Mouse (Mus musculus) hindbrain, embryonic 10.5 days (tissue): Measurements from ENCODE around the gene Kpna4. TPM values are rescaled to one million over a fixed set of nuclear protein-coding genes. Genes with fewer than 3 reads are reported as not detected.

Source experiments
- DNase-seq: peaks from one replicate; pipeline ENCODE4 v3.0.0-alpha.2; 2017; ENCODE audit warnings: low spot score
- H3K27ac ChIP-seq: fragments of 300-500 bp; sonication (generic); 2 replicates; pipeline ENCODE4 v1.5.1; 2016; ENCODE audit warnings: mild to moderate bottlenecking, moderate library complexity
- H3K27me3 ChIP-seq: fragments of 300-500 bp; sonication (generic); 2 replicates; pipeline ENCODE4 v1.6.1; 2016; ENCODE audit warnings: mild to moderate bottlenecking; ENCODE audit not compliant: poor library complexity, insufficient read depth, severe bottlenecking
- H3K36me3 ChIP-seq: fragments of 300-500 bp; sonication (generic); 2 replicates; pipeline ENCODE4 v1.6.1; 2016; ENCODE audit warnings: mild to moderate bottlenecking, moderate library complexity
- H3K4me1 ChIP-seq: fragments of 300-500 bp; sonication (generic); replicated peaks from 2 replicates; pipeline ENCODE4 v1.6.1; 2016; ENCODE audit warnings: mild to moderate bottlenecking
- H3K4me3 ChIP-seq: fragments of 300-500 bp; sonication (generic); 2 replicates; pipeline ENCODE4 v1.5.1; 2016; ENCODE audit warnings: mild to moderate bottlenecking, moderate library complexity
- H3K9me3 ChIP-seq: fragments of 300-500 bp; sonication (generic); 2 replicates; pipeline ENCODE4 v1.6.1; 2016; ENCODE audit warnings: mild to moderate bottlenecking, moderate library complexity
- WGBS: fragments of 180-500 bp; shearing (Covaris S2); methylation state at CpG from one replicate; pipeline ENCODE4 v1.1.7; 2016; 5-methylcytosine and 5-hydroxymethylcytosine counted together
- polyA plus RNA-seq: library from polyadenylated mRNA; unstranded; fragments of >200 nt; fragmentation: Nextera tagmentation; extraction: Ambion mirVana; gene quantifications from 2 replicates; pipeline ENCODE4 v1.2.1, GENCODE M21; 2016

Gene Kpna4
- polyA plus RNA-seq: 26.4 and 33.2 TPM in 2 replicates

- peak; percentile 96 for DNase-seq
- peaks cover 20% of the 10 kb centered on the region for H3K4me1 ChIP-seq
- no peaks in the 10 kb centered on the region for H3K36me3 ChIP-seq
- WGBS: under 1% methylated on average over 107 of the region's 107 CpGs
- peaks cover 6% of the 10 kb centered on the region; the same call in 1 of the 2 replicates for H3K27me3 ChIP-seq
- H3K27ac ChIP-seq: peak within 1 kb of the TSS; percentile 98
- peak within 1 kb of the TSS; percentile 95 for H3K4me3 ChIP-seq
- H3K9me3 ChIP-seq: no peaks in the 10 kb centered on the region
Observed at GRCm38 (mm10) chr3:69126509-69127345, at the start of gene Kpna4. Kpna4 (minus strand) TSS chr3:69127113.

GRCm38 (mm10) chr3:69175229-69175628 lies 48.3 kb upstream of the Kpna4 start:
- H3K9me3 ChIP-seq: no peaks in the 10 kb centered on the region
- 40% methylated on average over 1 of the region's 1 CpGs for WGBS
- no peak overlapping the region for H3K27ac ChIP-seq
- no peaks in the 10 kb centered on the region for H3K27me3 ChIP-seq
- no peak overlapping the region for H3K4me3 ChIP-seq
- no peaks in the 10 kb centered on the region for H3K36me3 ChIP-seq
- no peak for DNase-seq
- H3K4me1 ChIP-seq: peaks cover 9% of the 10 kb centered on the region

GRCm38 (mm10) chr3:69171123-69171522 lies 44.2 kb upstream of the Kpna4 start:
- no peaks in the 10 kb centered on the region for H3K27me3 ChIP-seq
- no peaks in the 10 kb centered on the region for H3K36me3 ChIP-seq
- no peaks in the 10 kb centered on the region for H3K4me1 ChIP-seq
- WGBS: 81% methylated on average over 4 of the region's 4 CpGs
- H3K27ac ChIP-seq: no peak overlapping the region
- no peak overlapping the region for H3K4me3 ChIP-seq
- no peak for DNase-seq
- no peaks in the 10 kb centered on the region for H3K9me3 ChIP-seq

DNA sequence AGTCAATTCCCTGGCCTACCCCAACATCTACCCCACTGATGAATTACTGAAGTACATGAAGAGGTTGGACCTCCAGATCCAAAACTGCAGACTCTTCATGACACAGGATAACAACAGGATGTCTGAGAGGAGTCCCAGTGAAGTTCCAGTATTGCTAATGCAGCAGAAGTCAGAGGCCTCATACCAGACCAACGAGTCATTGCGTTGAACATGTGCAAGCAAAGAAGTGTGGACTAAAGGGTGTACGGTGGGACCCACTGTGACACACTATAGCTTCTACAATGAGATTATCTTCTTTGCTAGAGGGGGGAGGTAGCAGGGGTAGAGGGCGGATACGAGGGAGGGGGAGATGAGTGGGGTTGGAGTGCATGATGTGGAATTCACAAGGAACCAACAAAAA lies 42.9 kb upstream of the Kpna4 start:
- DNase-seq: no peak
- 88% methylated on average over 5 of the region's 5 CpGs for WGBS
- H3K27me3 ChIP-seq: no peaks in the 10 kb centered on the region
- no peaks in the 10 kb centered on the region for H3K36me3 ChIP-seq
- no peak overlapping the region for H3K4me3 ChIP-seq
- no peak overlapping the region for H3K27ac ChIP-seq
- H3K9me3 ChIP-seq: no peaks in the 10 kb centered on the region
- no peaks in the 10 kb centered on the region for H3K4me1 ChIP-seq

DNA sequence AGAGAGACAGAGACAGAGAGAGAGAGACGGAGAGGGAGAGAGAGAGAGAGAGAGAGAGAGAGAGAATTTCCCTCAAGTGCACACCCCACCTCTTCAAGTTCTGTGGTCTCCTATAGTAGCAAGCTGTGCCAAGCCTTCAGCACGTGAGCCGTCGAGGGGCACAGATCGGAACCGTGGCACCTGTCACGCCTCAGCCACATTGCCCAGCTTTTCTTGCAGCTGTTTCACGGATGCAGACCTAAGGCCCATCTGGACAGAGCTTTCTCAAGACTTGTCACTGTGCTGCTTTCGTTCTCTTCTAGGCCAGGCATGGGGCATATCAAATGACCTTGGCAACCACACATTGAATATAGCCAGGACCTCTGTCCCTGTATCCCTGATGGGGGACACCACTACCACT lies 41.8 kb upstream of the Kpna4 start:
- H3K9me3 ChIP-seq: no peaks in the 10 kb centered on the region
- H3K4me1 ChIP-seq: no peaks in the 10 kb centered on the region
- H3K36me3 ChIP-seq: no peaks in the 10 kb centered on the region
- H3K27me3 ChIP-seq: no peaks in the 10 kb centered on the region
- H3K4me3 ChIP-seq: no peak overlapping the region
- no peak overlapping the region for H3K27ac ChIP-seq
- WGBS: 86% methylated on average over 9 of the region's 9 CpGs
- DNase-seq: no peak

DNA sequence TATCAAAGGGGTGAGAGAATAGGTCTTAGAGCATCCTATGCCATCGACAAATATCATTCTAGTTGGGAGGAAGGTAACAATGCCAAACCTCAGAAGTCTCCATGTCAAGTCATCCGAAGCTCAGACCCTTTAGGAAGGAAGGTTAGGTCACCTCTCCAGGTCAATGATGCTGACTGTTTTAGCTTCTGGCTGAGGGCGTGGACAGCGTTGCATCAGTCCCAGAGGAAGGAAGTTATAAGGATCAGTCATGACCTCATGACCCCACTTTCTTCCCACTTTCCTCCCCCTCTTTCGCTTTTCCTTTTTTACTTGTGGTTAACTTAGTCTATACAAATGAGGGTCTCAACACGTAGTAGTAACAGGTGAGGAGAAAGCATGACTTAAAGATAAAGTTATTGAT lies 36.1 kb upstream of the Kpna4 start:
- no peaks in the 10 kb centered on the region for H3K27me3 ChIP-seq
- 77% methylated on average over 6 of the region's 6 CpGs for WGBS
- H3K27ac ChIP-seq: no peak overlapping the region
- H3K36me3 ChIP-seq: no peaks in the 10 kb centered on the region
- no peak overlapping the region for H3K4me3 ChIP-seq
- no peaks in the 10 kb centered on the region for H3K4me1 ChIP-seq
- DNase-seq: no peak
- no peaks in the 10 kb centered on the region for H3K9me3 ChIP-seq

DNA sequence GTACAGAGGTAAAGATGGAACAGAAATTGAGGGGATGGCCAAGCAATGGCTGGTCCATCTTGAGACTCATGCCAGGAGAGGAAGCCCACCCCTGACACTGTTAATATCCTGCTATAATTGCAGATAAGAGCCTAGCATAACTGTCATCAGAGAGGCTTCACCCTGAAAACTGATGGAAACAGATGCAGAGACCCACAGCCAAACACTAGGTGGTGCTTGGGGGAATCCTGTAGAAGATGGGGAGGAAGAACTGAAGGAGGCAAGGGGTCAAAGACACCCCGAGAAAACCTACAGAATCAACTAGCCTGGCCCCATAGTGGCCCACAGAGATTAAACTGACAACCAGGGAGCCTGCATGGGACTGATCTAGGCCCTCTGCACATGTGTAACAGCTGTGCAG lies 33.5 kb upstream of the Kpna4 start:
- H3K9me3 ChIP-seq: no peaks in the 10 kb centered on the region
- H3K27me3 ChIP-seq: no peaks in the 10 kb centered on the region
- 61% methylated on average over 1 of the region's 1 CpGs for WGBS
- H3K4me3 ChIP-seq: no peak overlapping the region
- H3K4me1 ChIP-seq: no peaks in the 10 kb centered on the region
- no peaks in the 10 kb centered on the region for H3K36me3 ChIP-seq
- DNase-seq: no peak
- no peak overlapping the region for H3K27ac ChIP-seq

- DNase-seq: no peak
- H3K27me3 ChIP-seq: no peaks in the 10 kb centered on the region
- no peaks in the 10 kb centered on the region for H3K4me1 ChIP-seq
- H3K4me3 ChIP-seq: no peak overlapping the region
- no peak overlapping the region for H3K27ac ChIP-seq
- H3K9me3 ChIP-seq: no peaks in the 10 kb centered on the region
- H3K36me3 ChIP-seq: no peaks in the 10 kb centered on the region
- 86% methylated on average over 2 of the region's 2 CpGs for WGBS
Observed at GRCm38 (mm10) chr3:69159501-69159900, 32.6 kb upstream of the Kpna4 start.

DNA sequence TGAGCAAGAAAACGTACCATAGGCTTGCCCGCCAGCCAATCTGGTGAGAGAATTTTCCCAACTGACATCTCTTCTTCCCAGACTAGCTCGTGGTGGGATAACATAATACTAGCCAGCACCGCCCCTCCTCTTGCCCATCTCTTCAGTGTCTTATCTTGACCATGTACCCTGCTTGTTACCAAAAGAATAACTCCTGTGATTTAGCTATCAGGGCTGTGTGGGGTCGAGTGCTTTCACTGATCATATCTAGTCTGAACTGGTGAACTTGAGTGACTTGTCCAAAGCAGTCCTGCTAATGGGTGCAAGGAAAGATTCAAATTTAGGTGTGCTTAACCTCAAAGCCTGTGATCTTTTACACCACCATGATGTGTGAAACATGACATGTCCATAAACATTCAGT lies 31.0 kb upstream of the Kpna4 start:
- no peak for DNase-seq
- Histone ChIP-seq H3K4me1 (no peaks in the 10 kb centered on the region), H3K36me3 (no peaks in the 10 kb centered on the region), H3K27me3 (no peaks in the 10 kb centered on the region), H3K27ac (no peak overlapping the region), H3K4me3 (no peak overlapping the region), H3K9me3 (no peaks in the 10 kb centered on the region)
- 81% methylated on average over 5 of the region's 5 CpGs for WGBS

- Histone ChIP-seq H3K27me3 (no peaks in the 10 kb centered on the region), H3K4me3 (no peak overlapping the region), H3K4me1 (no peaks in the 10 kb centered on the region), H3K27ac (no peak overlapping the region), H3K9me3 (no peaks in the 10 kb centered on the region), H3K36me3 (no peaks in the 10 kb centered on the region)
- DNase-seq: no peak
- 90% methylated on average over 13 of the region's 13 CpGs for WGBS
Observed at GRCm38 (mm10) chr3:69156484-69156883, 29.6 kb upstream of the Kpna4 start.

GRCm38 (mm10) chr3:69154691-69155090 lies 27.8 kb upstream of the Kpna4 start:
- Histone ChIP-seq H3K36me3 (no peaks in the 10 kb centered on the region), H3K27ac (no peak overlapping the region), H3K9me3 (no peaks in the 10 kb centered on the region), H3K4me1 (no peaks in the 10 kb centered on the region), H3K27me3 (no peaks in the 10 kb centered on the region), H3K4me3 (no peak overlapping the region)
- DNase-seq: no peak
- WGBS: 81% methylated on average over 2 of the region's 2 CpGs

DNA sequence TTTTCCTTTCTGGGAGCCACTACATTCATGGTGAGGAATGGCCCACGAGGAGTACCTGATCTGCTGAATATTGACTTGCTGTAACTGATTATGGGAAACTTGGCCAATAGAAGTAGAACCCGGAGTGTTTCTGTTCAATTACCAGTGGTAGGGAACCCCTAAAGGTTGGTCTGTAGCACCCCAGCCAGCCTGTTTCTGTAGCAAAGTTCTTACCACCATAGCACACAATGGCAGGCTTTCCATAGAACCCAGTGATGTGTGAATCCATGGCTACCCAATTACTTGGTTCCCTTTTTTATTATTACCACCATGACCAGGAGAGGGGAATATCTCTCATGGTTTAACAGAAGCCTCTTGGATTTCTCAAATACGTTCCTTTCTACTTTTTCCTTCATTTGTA lies 24.0 kb upstream of the Kpna4 start:
- DNase-seq: no peak
- Histone ChIP-seq H3K27me3 (no peaks in the 10 kb centered on the region), H3K27ac (no peak overlapping the region), H3K4me3 (no peak overlapping the region), H3K9me3 (no peaks in the 10 kb centered on the region), H3K36me3 (no peaks in the 10 kb centered on the region), H3K4me1 (no peaks in the 10 kb centered on the region)
- WGBS: 90% methylated on average over 3 of the region's 3 CpGs

DNA sequence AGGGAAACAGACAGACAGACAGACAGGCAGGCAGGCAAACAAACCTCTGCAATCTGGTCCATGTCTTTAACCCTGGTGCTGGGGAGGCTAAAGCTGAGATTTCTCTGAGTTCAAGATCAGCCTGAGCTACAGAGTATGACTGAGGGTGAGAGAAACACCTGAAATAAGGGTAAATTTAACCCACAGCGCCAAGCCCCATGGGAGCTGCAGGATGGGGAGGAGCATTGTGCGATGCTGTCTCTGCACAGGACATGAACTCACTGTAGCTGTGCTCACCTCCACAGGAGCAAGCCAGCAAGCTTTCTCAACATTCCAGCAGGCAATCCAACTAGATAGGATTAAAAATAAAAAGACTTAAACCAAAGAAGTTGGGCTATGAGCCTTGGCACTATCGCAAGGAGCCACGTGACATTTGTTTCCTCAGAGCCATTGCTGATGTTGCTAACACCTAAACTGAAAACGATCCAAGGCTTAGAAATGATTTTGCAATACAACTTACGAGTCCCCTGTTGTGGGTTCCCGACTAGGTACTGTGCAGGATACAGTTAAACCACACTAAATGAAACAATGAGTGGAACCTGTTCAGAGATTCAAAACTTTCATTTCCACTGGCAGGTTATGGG lies 15.6 kb upstream of the Kpna4 start:
- H3K27ac ChIP-seq: no peak overlapping the region
- WGBS: 86% methylated on average over 7 of the region's 7 CpGs
- no peaks in the 10 kb centered on the region for H3K4me1 ChIP-seq
- H3K9me3 ChIP-seq: 0 out of 2 replicates have a peak, but pooled peaks cover 4% of the 10 kb centered on the region
- H3K36me3 ChIP-seq: no peaks in the 10 kb centered on the region
- no peaks in the 10 kb centered on the region for H3K27me3 ChIP-seq
- no peak overlapping the region for H3K4me3 ChIP-seq
- DNase-seq: no peak
